Mouse (Mus musculus) hindbrain, embryonic 14.5 days (tissue): ENCODE measurements around the gene Scarf2. TPM values are rescaled to one million over a fixed set of nuclear protein-coding genes. Genes with fewer than 3 reads are reported as not detected.

Source experiments
- ATAC-seq: fragments of 200-750 bp; cut with Nextera tagmentation; 2 replicates; pipeline ENCODE4 v1.8.0; 2017; ENCODE audit warnings: moderate number of reproducible peaks, mild to moderate bottlenecking, moderate TSS enrichment, moderate library complexity; ENCODE audit not compliant: low FRiP score
- DNase-seq: peaks from one replicate; pipeline ENCODE4 v3.0.0-alpha.2; 2015; ENCODE audit warnings: low spot score
- H3K27ac ChIP-seq: fragments of 300-500 bp; sonication (generic); 2 replicates; pipeline ENCODE4 v1.5.1; 2014; ENCODE audit warnings: mild to moderate bottlenecking, moderate library complexity
- H3K27me3 ChIP-seq: fragments of 300-500 bp; sonication (generic); 2 replicates; pipeline ENCODE4 v1.6.1; 2014; ENCODE audit warnings: mild to moderate bottlenecking, low read length, mixed read lengths; ENCODE audit not compliant: control insufficient read depth, insufficient read depth
- H3K36me3 ChIP-seq: fragments of 300-500 bp; sonication (generic); replicated peaks from 2 replicates; pipeline ENCODE4 v1.6.1; 2014; ENCODE audit not compliant: control insufficient read depth, insufficient read depth
- H3K4me1 ChIP-seq: fragments of 300-500 bp; sonication (generic); replicated peaks from 2 replicates; pipeline ENCODE4 v1.6.1; 2014; ENCODE audit warnings: antibody characterized with exemption, low read length, mixed read lengths; ENCODE audit not compliant: control insufficient read depth, insufficient read depth
- H3K4me2 ChIP-seq: fragments of 300-500 bp; sonication (generic); replicated peaks from 2 replicates; pipeline ENCODE4 v1.6.1; 2014; ENCODE audit warnings: mild to moderate bottlenecking, moderate library complexity
- H3K4me3 ChIP-seq: fragments of 300-500 bp; sonication (generic); replicated peaks from 2 replicates; pipeline ENCODE4 v1.5.1; 2014; ENCODE audit warnings: mild to moderate bottlenecking, low read length
- H3K9ac ChIP-seq: fragments of 300-500 bp; sonication (generic); 2 replicates; pipeline ENCODE4 v1.6.1; 2014
- H3K9me3 ChIP-seq: fragments of 300-500 bp; sonication (generic); 2 replicates; pipeline ENCODE4 v1.6.1; 2016; ENCODE audit warnings: low read length; ENCODE audit not compliant: control insufficient read depth
- WGBS: fragments of 180-500 bp; shearing (Covaris S2); extraction: QIAGEN DNeasy Blood & Tissue Kit; methylation state at CpG from one replicate; pipeline ENCODE4 v1.1.7; 2014; 5-methylcytosine and 5-hydroxymethylcytosine counted together
- polyA plus RNA-seq: library from polyadenylated mRNA; unstranded; fragments of >200 nt; fragmentation: Nextera tagmentation; extraction: Ambion mirVana; gene quantifications from 2 replicates; pipeline ENCODE4 v1.2.1, GENCODE M21; 2014

The Scarf2 gene
- polyA plus RNA-seq, 1 experiment from 2014 or later = 3.4 TPM

- peak overlapping the region; percentile 50; the same call in 1 of the 2 replicates for H3K27ac ChIP-seq
- under 1% methylated on average over 63 of the region's 63 CpGs for WGBS
- H3K4me3 ChIP-seq = peak overlapping the region; percentile 37
- ATAC-seq (peak; percentile 87), DNase-seq (peak; percentile 73)
- H3K4me1 ChIP-seq = no peaks in the 10 kb centered on the region
- peak overlapping the region; percentile 55 for H3K9ac ChIP-seq
- peak overlapping the region; percentile 56 for H3K4me2 ChIP-seq
- H3K9me3 ChIP-seq = no peaks in the 10 kb centered on the region
- peaks cover 33% of the 10 kb centered on the region for H3K27me3 ChIP-seq
- H3K36me3 ChIP-seq = no peaks in the 10 kb centered on the region
These were observed 18.6 kb downstream of the Scarf2 start for GRCm38 (mm10) chr16:17815411-17816402.

- WGBS = 78% methylated on average over 8 of the region's 8 CpGs
- Histone ChIP-seq H3K4me1 (no peaks in the 10 kb centered on the region), H3K4me2 (no peak overlapping the region), H3K27ac (no peak overlapping the region), H3K9me3 (no peaks in the 10 kb centered on the region), H3K36me3 (no peaks in the 10 kb centered on the region), H3K27me3 (peaks cover 33% of the 10 kb centered on the region), H3K4me3 (no peak overlapping the region), H3K9ac (peak overlapping the region; percentile 55)
- DNase-seq (no peak), ATAC-seq (no peak)
These were observed 19.4 kb downstream of the Scarf2 start for GRCm38 (mm10) chr16:17816528-17816927.

GRCm38 (mm10) chr16:17826500-17826899, 29.4 kb downstream of the Scarf2 start:
- no peak for DNase-seq
- Histone ChIP-seq H3K27me3 (peaks cover 19% of the 10 kb centered on the region), H3K9ac (no peak overlapping the region), H3K9me3 (no peaks in the 10 kb centered on the region), H3K36me3 (no peaks in the 10 kb centered on the region), H3K4me3 (no peak overlapping the region), H3K27ac (no peak overlapping the region), H3K4me2 (no peak overlapping the region), H3K4me1 (no peaks in the 10 kb centered on the region)
- ATAC-seq = no peak
- 76% methylated on average over 2 of the region's 2 CpGs for WGBS

GRCm38 (mm10) chr16:17828229-17828628, 31.1 kb downstream of the Scarf2 start:
- Histone ChIP-seq H3K27ac (no peak overlapping the region), H3K4me3 (no peak overlapping the region), H3K27me3 (peaks cover 26% of the 10 kb centered on the region), H3K4me2 (no peak overlapping the region), H3K9me3 (no peaks in the 10 kb centered on the region), H3K9ac (no peak overlapping the region), H3K4me1 (no peaks in the 10 kb centered on the region; the same call in 1 of the 2 replicates), H3K36me3 (no peaks in the 10 kb centered on the region)
- 95% methylated on average over 2 of the region's 2 CpGs for WGBS
- no peak for DNase-seq
- ATAC-seq = no peak

GRCm38 (mm10) chr16:17828867-17829266, 31.8 kb downstream of the Scarf2 start:
- 78% methylated on average over 3 of the region's 3 CpGs for WGBS
- no peak overlapping the region for H3K9ac ChIP-seq
- H3K27ac ChIP-seq = no peak overlapping the region
- peaks cover 24% of the 10 kb centered on the region for H3K27me3 ChIP-seq
- DNase-seq (no peak), ATAC-seq (no peak)
- H3K4me2 ChIP-seq = no peak overlapping the region
- no peaks in the 10 kb centered on the region for H3K9me3 ChIP-seq
- H3K4me1 ChIP-seq = no peaks in the 10 kb centered on the region; the same call in 1 of the 2 replicates
- no peaks in the 10 kb centered on the region for H3K36me3 ChIP-seq
- no peak overlapping the region for H3K4me3 ChIP-seq

GRCm38 (mm10) chr16:17830385-17831178, 33.5 kb downstream of the Scarf2 start:
- WGBS = 66% methylated on average over 10 of the region's 10 CpGs
- Histone ChIP-seq H3K27ac (no peak overlapping the region), H3K4me3 (no peak overlapping the region), H3K9ac (no peak overlapping the region), H3K4me2 (no peak overlapping the region), H3K36me3 (no peaks in the 10 kb centered on the region), H3K27me3 (peaks cover 24% of the 10 kb centered on the region), H3K4me1 (peaks cover 9% of the 10 kb centered on the region; the same call in 1 of the 2 replicates), H3K9me3 (no peaks in the 10 kb centered on the region)
- no peak for DNase-seq
- ATAC-seq = no peak

GRCm38 (mm10) chr16:17831781-17832180, 34.7 kb downstream of the Scarf2 start:
- no peaks in the 10 kb centered on the region for H3K36me3 ChIP-seq
- H3K9ac ChIP-seq = no peak overlapping the region
- peaks cover 9% of the 10 kb centered on the region; the same call in 1 of the 2 replicates for H3K4me1 ChIP-seq
- H3K4me3 ChIP-seq = no peak overlapping the region
- no peak overlapping the region for H3K27ac ChIP-seq
- H3K27me3 ChIP-seq = peaks cover 32% of the 10 kb centered on the region
- ATAC-seq (no peak), DNase-seq (no peak)
- WGBS = 16% methylated on average over 11 of the region's 11 CpGs
- no peaks in the 10 kb centered on the region for H3K9me3 ChIP-seq
- H3K4me2 ChIP-seq = no peak overlapping the region

- no peaks in the 10 kb centered on the region for H3K9me3 ChIP-seq
These were observed 35.7 kb downstream of the Scarf2 start, which contains the start of gene B830017H08Rik for GRCm38 (mm10) chr16:17832821-17833220. B830017H08Rik (plus strand) TSS chr16:17833121.

GRCm38 (mm10) chr16:17833321-17833680, 36.2 kb downstream of the Scarf2 start:
- ATAC-seq = peak; percentile 79
- peak overlapping the region; percentile 95 for H3K27ac ChIP-seq
- 0 out of 2 replicates have a peak, but pooled peaks cover 4% of the 10 kb centered on the region for H3K36me3 ChIP-seq
- H3K9me3 ChIP-seq = no peaks in the 10 kb centered on the region
- H3K27me3 ChIP-seq = peaks cover 32% of the 10 kb centered on the region
- peak overlapping the region; percentile 85 for H3K9ac ChIP-seq
- DNase-seq = peak; percentile 47
- peak overlapping the region; percentile 63 for H3K4me3 ChIP-seq
- peaks cover 9% of the 10 kb centered on the region; the same call in 1 of the 2 replicates for H3K4me1 ChIP-seq
- WGBS = under 1% methylated on average over 37 of the region's 37 CpGs
- H3K4me2 ChIP-seq = peak overlapping the region; percentile 97

More at GRCm38 (mm10) chr16:17832821-17833220, 35.7 kb downstream of the Scarf2 start, which contains the start of gene B830017H08Rik:
- Histone ChIP-seq H3K36me3 (0 out of 2 replicates have a peak, but pooled peaks cover 1% of the 10 kb centered on the region), H3K27me3 (peaks cover 32% of the 10 kb centered on the region), H3K9ac (peak within 1 kb of the TSS; percentile 85), H3K4me1 (peaks cover 9% of the 10 kb centered on the region; the same call in 1 of the 2 replicates), H3K4me2 (peak within 1 kb of the TSS; percentile 97), H3K27ac (peak within 1 kb of the TSS; percentile 95), H3K4me3 (peak within 1 kb of the TSS; percentile 63)
- WGBS = 24% methylated on average over 7 of the region's 7 CpGs
- ATAC-seq (no peak; the same call in 1 of the 2 replicates), DNase-seq (no peak)
